In genomic region chr5:138272409-138272923, GRCm38 (mm10) we compare ENCODE assay signal across 8 mouse cellular contexts. TPM values are rescaled to one million over a fixed set of nuclear protein-coding genes. Genes with fewer than 3 reads are reported as not detected.
A peak's percentile ranks its signal among the peaks of the same experiment; 100 is the strongest.
DNase-seq lines count a peak whose midpoint lies in the region; ATAC-seq and TF ChIP-seq lines count a peak whose summit lies in the region.

TSS of gene Gal3st4 (minus strand) at chr5:138272840.

- TF ChIP-seq CTCF in cerebellum, adult 2 months (IDR thresholded peaks at IDR 0.05; ENCODE audit: borderline replicate concordance, insufficient read depth, low read depth, low read length), result no peak

- WGBS in limb, embryonic 11.5 days, result 1% methylated on average over 12 of the region's 12 CpGs
- WGBS in cerebellum, adult 2 months, result 3% methylated on average over 12 of the region's 12 CpGs

- no peak for TF ChIP-seq POLR2A in cerebellum, adult 2 months (IDR thresholded peaks at IDR 0.05; ENCODE audit: borderline replicate concordance, insufficient read depth, low read length)

- peak within 1 kb of the TSS; percentile 9; the same call in 1 of the 2 replicates for H3K4me3 ChIP-seq in limb, embryonic 11.5 days (ENCODE audit: low read depth, low read length)
- no peak within 1 kb of the TSS for H3K4me3 ChIP-seq in cerebellum, adult 2 months (replicated peaks; ENCODE audit: insufficient read depth, low read depth, low read length)

- ATAC-seq in limb, embryonic 11.5 days (ENCODE audit: insufficient number of reproducible peaks, low FRiP score, low TSS enrichment, low read depth), result peak; percentile 53; the same call in 1 of the 2 replicates

- H3K4me1 ChIP-seq in limb, embryonic 11.5 days (ENCODE audit: control insufficient read depth, insufficient read depth, low read length), result peaks cover 20% of the 10 kb centered on the region
- H3K4me1 ChIP-seq in cerebellum, adult 2 months (ENCODE audit: control insufficient read depth, insufficient read depth, low read length), result no peaks in the 10 kb centered on the region

- no peaks in the 10 kb centered on the region for H3K9me3 ChIP-seq in limb, embryonic 11.5 days (ENCODE audit: control insufficient read depth, low read length)

- H3K9ac ChIP-seq in limb, embryonic 11.5 days (ENCODE audit: low read length), result peak within 1 kb of the TSS; percentile 58

- DNase-seq in urinary bladder, postnatal 14 days (ENCODE audit: low spot score), result peak; percentile 50
- DNase-seq in urinary bladder, postnatal 25 days (ENCODE audit: low spot score), result no peak
- peak; percentile 70 for DNase-seq in heart, adult 18-20 months
- DNase-seq in limb, embryonic 11.5 days (ENCODE audit: low spot score), result peak; percentile 68
- DNase-seq in testis, postnatal 10 days (ENCODE audit: low spot score), result peak; percentile 54
- no peak for DNase-seq in spleen, adult 12 weeks (ENCODE audit: low spot score)
- no peak for DNase-seq in kidney, adult 9 months
- no peak for DNase-seq in cerebellum, adult 2 months

- peak within 1 kb of the TSS; percentile 48 for H3K27ac ChIP-seq in limb, embryonic 11.5 days (replicated peaks; ENCODE audit: low read depth, low read length)
- no peak within 1 kb of the TSS for H3K27ac ChIP-seq in cerebellum, adult 2 months (ENCODE audit: insufficient read depth, low read length)

- peaks cover 2% of the 10 kb centered on the region; the same call in 1 of the 2 replicates for H3K36me3 ChIP-seq in limb, embryonic 11.5 days (ENCODE audit: control insufficient read depth, insufficient read depth, low read length)

- H3K4me2 ChIP-seq in limb, embryonic 11.5 days (ENCODE audit: low read depth, severe bottlenecking), result peak within 1 kb of the TSS; percentile 45

- H3K27me3 ChIP-seq in limb, embryonic 11.5 days (ENCODE audit: control insufficient read depth, insufficient read depth, low read length), result no peaks in the 10 kb centered on the region
- no peaks in the 10 kb centered on the region for H3K27me3 ChIP-seq in cerebellum, adult 2 months (ENCODE audit: control insufficient read depth, insufficient read depth, low read length)

RNA-seq across cellular contexts. Expression of gene Gal3st4, which starts in this region (rescaled TPM):
- total RNA-seq in heart, adult 18-20 months (2021), result under 1 TPM; 0.15 to 0.32 TPM
- 3.5 and 4.2 TPM in 2 replicates for polyA plus RNA-seq in limb, embryonic 11.5 days (2014; fragmentation: Nextera tagmentation; extraction: Ambion mirVana)
- polyA plus RNA-seq in cerebellum, adult 2 months (2012; rRNA removed), result 1.5 and 2.0 TPM in 2 replicates

Comparison
In these comparisons a context has a peak if more than half of its experiments do, and no peak if none do; other contexts are left out.
1. DNase-seq: peak in urinary bladder, postnatal 14 days (single experiment), limb, embryonic 11.5 days (single experiment) and testis, postnatal 10 days (single experiment); none in urinary bladder, postnatal 25 days (single experiment), spleen, adult 12 weeks (single experiment), kidney, adult 9 months (single experiment) and cerebellum, adult 2 months (0 of 2).
2. Peak in DNase-seq in heart, adult 18-20 months; RNA of the gene not detected or under 1 TPM.